Mouse (Mus musculus): ENCODE measurements around the gene Zbtb38.

Zbtb38 gene

GRCm38 (mm10) chr9:96635899-96636298, 116.7 kb downstream of the Zbtb38 start:
- no peak for DNase-seq

DNA sequence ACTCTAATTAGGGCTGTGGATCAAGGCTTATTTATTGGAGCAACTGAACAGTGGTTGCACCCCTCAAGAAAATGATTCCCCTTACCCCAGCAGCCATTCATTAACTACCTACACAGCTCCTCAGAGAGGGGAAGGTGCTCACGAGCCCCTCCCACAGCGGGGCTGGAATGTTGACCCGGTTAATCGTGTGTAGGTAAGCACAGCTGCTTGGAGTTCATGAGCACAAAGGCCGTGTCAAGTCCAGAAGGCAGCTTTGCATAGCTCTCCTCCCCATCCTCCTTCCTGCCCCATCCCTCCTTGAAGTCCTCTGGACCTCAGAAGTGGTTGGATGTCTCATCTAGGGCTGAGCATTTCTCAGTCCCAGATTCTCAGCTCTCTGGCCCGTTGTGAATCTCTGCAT, 117.5 kb downstream of the Zbtb38 start:
- DNase-seq = no peak

DNA sequence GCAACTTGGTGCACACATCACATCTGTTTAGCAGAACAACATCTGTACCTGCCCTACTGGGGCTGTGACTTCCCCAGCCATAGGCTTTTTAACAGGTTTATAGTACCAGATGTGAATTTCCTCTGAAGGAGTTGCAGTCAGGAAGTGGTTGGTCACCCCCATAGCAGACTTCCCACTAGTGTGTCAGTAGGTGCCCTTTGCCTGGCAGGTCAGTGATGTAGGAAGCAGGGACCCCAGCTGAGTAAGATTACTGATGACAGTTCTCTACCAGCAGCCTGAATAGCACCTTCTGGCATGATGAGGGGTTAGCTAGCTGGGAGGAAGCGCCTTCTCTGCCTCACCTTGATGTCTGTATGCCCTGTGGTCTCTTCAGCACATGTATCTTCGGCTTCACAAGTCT, 118.9 kb downstream of the Zbtb38 start:
- peak in 1 of 2 experiments; percentile 29 for DNase-seq

Measured in thymus, adult 18-20 months (tissue).